Mouse (Mus musculus): ENCODE results near the gene Acp4.

GRCm38 (mm10) chr7:44244080-44244479, 13.1 kb downstream of the Acp4 start:
- TF ChIP-seq CTCF (IDR thresholded peaks at IDR 0.05; ENCODE audit: low read depth, low read length) (no peak), POLR2A (IDR thresholded peaks at IDR 0.05; ENCODE audit: insufficient read depth, low read length) (no peak)
